Mouse (Mus musculus) intestine, embryonic 14.5 days (tissue): ENCODE measurements around the gene Mbnl1. TPM values are rescaled to one million over a fixed set of nuclear protein-coding genes. Genes with fewer than 3 reads are reported as not detected.

ENCODE experiments used
- ATAC-seq: fragments of 200-750 bp; cut with Nextera tagmentation; replicated peaks from 2 replicates; pipeline ENCODE4 v1.8.0; 2017; ENCODE audit warnings: low read depth, moderate number of reproducible peaks, moderate TSS enrichment, moderate library complexity; ENCODE audit not compliant: low FRiP score, low TSS enrichment
- DNase-seq: peaks from one replicate; pipeline ENCODE4 v3.0.0-alpha.2; 2018; ENCODE audit warnings: low spot score
- H3K27ac ChIP-seq: fragments of 300-500 bp; sonication (generic); 2 replicates; pipeline ENCODE4 v1.5.1; 2014; ENCODE audit warnings: low read depth, mild to moderate bottlenecking, control low read depth
- H3K27me3 ChIP-seq: fragments of 300-500 bp; sonication (generic); replicated peaks from 2 replicates; pipeline ENCODE4 v1.6.1; 2014; ENCODE audit warnings: low read length, control low read depth; ENCODE audit not compliant: control insufficient read depth, insufficient read depth
- H3K36me3 ChIP-seq: fragments of 300-500 bp; sonication (generic); 2 replicates; pipeline ENCODE4 v1.6.1; 2014; ENCODE audit warnings: low read length, control low read depth; ENCODE audit not compliant: control insufficient read depth, insufficient read depth
- H3K4me1 ChIP-seq: fragments of 300-500 bp; sonication (generic); replicated peaks from 2 replicates; pipeline ENCODE4 v1.6.1; 2014; ENCODE audit warnings: low read length, control low read depth, mixed read lengths; ENCODE audit not compliant: control insufficient read depth, insufficient read depth
- H3K4me2 ChIP-seq: fragments of 300-500 bp; sonication (generic); 2 replicates; pipeline ENCODE4 v1.6.1; 2014; ENCODE audit warnings: low read length
- H3K4me3 ChIP-seq: fragments of 300-500 bp; sonication (generic); 2 replicates; pipeline ENCODE4 v1.5.1; 2014; ENCODE audit warnings: low read depth, low read length, control low read depth, mixed read lengths
- H3K9ac ChIP-seq: fragments of 300-500 bp; sonication (generic); 2 replicates; pipeline ENCODE4 v1.6.1; 2014; ENCODE audit warnings: mild to moderate bottlenecking, low read length
- H3K9me3 ChIP-seq: fragments of 300-500 bp; sonication (generic); 2 replicates; pipeline ENCODE4 v1.6.1; 2016; ENCODE audit warnings: low read length, control low read depth; ENCODE audit not compliant: control insufficient read depth
- WGBS: fragments of 180-500 bp; shearing (Covaris S2); extraction: QIAGEN DNeasy Blood & Tissue Kit; methylation state at CpG from one replicate; pipeline ENCODE4 v1.1.7; 2014; 5-methylcytosine and 5-hydroxymethylcytosine counted together
- polyA plus RNA-seq: library from polyadenylated mRNA; unstranded; fragments of >200 nt; fragmentation: Nextera tagmentation; extraction: Ambion mirVana; gene quantifications from 2 replicates; pipeline ENCODE4 v1.2.1, GENCODE M21; 2014

Gene Mbnl1
- polyA plus RNA-seq, 1 experiment from 2014 or later: 141 TPM

GRCm38 (mm10) chr3:60546196-60546595 is 73.6 kb downstream of the Mbnl1 start:
- DNase-seq (no peak), ATAC-seq (no peak)
- Histone ChIP-seq H3K4me1 (peaks cover 16% of the 10 kb centered on the region; the same call in 1 of the 2 replicates), H3K27ac (no peak overlapping the region), H3K4me2 (no peak overlapping the region), H3K27me3 (no peaks in the 10 kb centered on the region), H3K9ac (no peak overlapping the region), H3K9me3 (no peaks in the 10 kb centered on the region), H3K36me3 (no peaks in the 10 kb centered on the region), H3K4me3 (no peak overlapping the region)
- whole genome bisulfite sequencing: 50% methylated on average over 9 of the region's 9 CpGs

GRCm38 (mm10) chr3:60546904-60547303 is 74.3 kb downstream of the Mbnl1 start:
- 93% methylated on average over 4 of the region's 4 CpGs for WGBS
- Histone ChIP-seq H3K27me3 (no peaks in the 10 kb centered on the region), H3K4me3 (no peak overlapping the region), H3K4me2 (no peak overlapping the region), H3K36me3 (no peaks in the 10 kb centered on the region), H3K27ac (no peak overlapping the region), H3K9ac (no peak overlapping the region), H3K9me3 (no peaks in the 10 kb centered on the region), H3K4me1 (peaks cover 21% of the 10 kb centered on the region; the same call in 1 of the 2 replicates)
- DNase-seq (no peak), ATAC-seq (no peak)

- Histone ChIP-seq H3K27ac (no peak overlapping the region), H3K4me1 (peaks cover 21% of the 10 kb centered on the region; the same call in 1 of the 2 replicates), H3K27me3 (no peaks in the 10 kb centered on the region), H3K4me3 (no peak overlapping the region), H3K9me3 (no peaks in the 10 kb centered on the region), H3K9ac (no peak overlapping the region), H3K36me3 (no peaks in the 10 kb centered on the region), H3K4me2 (no peak overlapping the region)
- ATAC-seq: no peak
- WGBS: 39% methylated on average over 5 of the region's 5 CpGs
- no peak for DNase-seq
Measured at GRCm38 (mm10) chr3:60550492-60550891, 77.9 kb downstream of the Mbnl1 start.

- H3K4me3 ChIP-seq: no peak overlapping the region
- no peaks in the 10 kb centered on the region for H3K9me3 ChIP-seq
- WGBS: 28% methylated on average over 3 of the region's 3 CpGs
- H3K27ac ChIP-seq: no peak overlapping the region
- H3K27me3 ChIP-seq: no peaks in the 10 kb centered on the region
- no peak overlapping the region for H3K9ac ChIP-seq
- H3K36me3 ChIP-seq: no peaks in the 10 kb centered on the region
- DNase-seq (no peak), ATAC-seq (no peak)
- no peak overlapping the region for H3K4me2 ChIP-seq
- H3K4me1 ChIP-seq: peaks cover 21% of the 10 kb centered on the region; the same call in 1 of the 2 replicates
Measured at GRCm38 (mm10) chr3:60551650-60552049, 79.0 kb downstream of the Mbnl1 start.

- Histone ChIP-seq H3K4me1 (peaks cover 21% of the 10 kb centered on the region; the same call in 1 of the 2 replicates), H3K4me2 (no peak overlapping the region), H3K36me3 (no peaks in the 10 kb centered on the region), H3K9me3 (no peaks in the 10 kb centered on the region), H3K27me3 (no peaks in the 10 kb centered on the region), H3K4me3 (no peak overlapping the region), H3K27ac (no peak overlapping the region), H3K9ac (no peak overlapping the region)
- ATAC-seq (no peak), DNase-seq (no peak)
- 68% methylated on average over 3 of the region's 3 CpGs for WGBS
Measured at GRCm38 (mm10) chr3:60553011-60553410, 80.4 kb downstream of the Mbnl1 start.

GRCm38 (mm10) chr3:60556596-60556995 is 84.0 kb downstream of the Mbnl1 start:
- H3K9me3 ChIP-seq: no peaks in the 10 kb centered on the region
- WGBS: 69% methylated on average over 3 of the region's 3 CpGs

DNA sequence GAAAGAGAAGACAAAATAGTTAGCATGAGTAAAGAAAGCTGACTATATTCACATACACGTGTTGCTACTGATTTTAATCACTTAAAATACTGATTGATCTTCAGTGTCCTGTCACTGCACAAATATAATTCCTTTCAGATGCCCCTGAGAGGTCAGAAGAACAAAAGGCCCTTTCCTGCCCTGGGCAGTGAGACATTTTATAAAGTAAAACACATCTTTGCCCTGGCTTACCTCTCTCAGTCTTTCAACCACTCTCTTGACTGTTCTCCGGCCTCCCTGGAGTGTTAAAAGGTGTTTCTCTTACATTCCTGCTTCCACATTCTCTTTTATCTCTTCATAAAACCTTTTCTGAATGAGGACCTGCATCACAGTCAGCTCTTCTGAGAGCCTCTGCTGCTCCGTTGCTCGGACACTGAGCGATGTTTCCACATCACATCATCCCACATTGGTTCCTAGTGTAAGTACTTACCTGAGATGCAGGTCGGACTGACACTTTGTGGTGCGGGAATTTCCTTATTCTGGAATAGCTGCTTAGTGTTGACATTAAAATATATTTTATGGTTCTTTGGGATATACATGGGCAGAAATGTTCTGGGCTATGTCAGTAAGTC is 85.7 kb downstream of the Mbnl1 start:
- ATAC-seq: no peak
- Histone ChIP-seq H3K4me1 (peaks cover 7% of the 10 kb centered on the region), H3K27ac (no peak overlapping the region), H3K9me3 (no peaks in the 10 kb centered on the region), H3K9ac (no peak overlapping the region), H3K36me3 (no peaks in the 10 kb centered on the region), H3K4me3 (no peak overlapping the region), H3K27me3 (no peaks in the 10 kb centered on the region), H3K4me2 (no peak overlapping the region)
- DNase-seq: no peak
- WGBS: 72% methylated on average over 7 of the region's 7 CpGs

More at GRCm38 (mm10) chr3:60556596-60556995, 84.0 kb downstream of the Mbnl1 start:
- DNase-seq (no peak), ATAC-seq (no peak)
- H3K4me2 ChIP-seq: no peak overlapping the region
- no peak overlapping the region for H3K27ac ChIP-seq
- H3K36me3 ChIP-seq: no peaks in the 10 kb centered on the region
- no peaks in the 10 kb centered on the region for H3K27me3 ChIP-seq
- no peak overlapping the region for H3K4me3 ChIP-seq
- peaks cover 5% of the 10 kb centered on the region for H3K4me1 ChIP-seq
- H3K9ac ChIP-seq: no peak overlapping the region

- Histone ChIP-seq H3K36me3 (no peaks in the 10 kb centered on the region), H3K4me2 (no peak overlapping the region), H3K27ac (no peak overlapping the region), H3K4me3 (no peak overlapping the region), H3K9ac (no peak overlapping the region), H3K27me3 (no peaks in the 10 kb centered on the region), H3K4me1 (peaks cover 10% of the 10 kb centered on the region), H3K9me3 (no peaks in the 10 kb centered on the region)
- ATAC-seq: no peak
- no peak for DNase-seq
- WGBS: 74% methylated on average over 2 of the region's 2 CpGs
Measured at GRCm38 (mm10) chr3:60559762-60560161, 87.1 kb downstream of the Mbnl1 start.

- Histone ChIP-seq H3K4me3 (no peak overlapping the region), H3K9ac (no peak overlapping the region), H3K9me3 (no peaks in the 10 kb centered on the region), H3K4me1 (peaks cover 10% of the 10 kb centered on the region), H3K36me3 (no peaks in the 10 kb centered on the region), H3K27ac (no peak overlapping the region), H3K4me2 (no peak overlapping the region), H3K27me3 (no peaks in the 10 kb centered on the region)
- ATAC-seq: no peak
- no peak for DNase-seq
- whole genome bisulfite sequencing: 52% methylated on average over 10 of the region's 10 CpGs
Measured at GRCm38 (mm10) chr3:60563529-60564243, 91.1 kb downstream of the Mbnl1 start.
